Mouse (Mus musculus): ENCODE results near the gene Fcmr. TPM values are rescaled to one million over a fixed set of nuclear protein-coding genes. Genes with fewer than 3 reads are reported as not detected.

The Fcmr gene
- 0.04 TPM in 1 of 2 replicates, not detected in the other for polyA plus RNA-seq (2012)

DNA sequence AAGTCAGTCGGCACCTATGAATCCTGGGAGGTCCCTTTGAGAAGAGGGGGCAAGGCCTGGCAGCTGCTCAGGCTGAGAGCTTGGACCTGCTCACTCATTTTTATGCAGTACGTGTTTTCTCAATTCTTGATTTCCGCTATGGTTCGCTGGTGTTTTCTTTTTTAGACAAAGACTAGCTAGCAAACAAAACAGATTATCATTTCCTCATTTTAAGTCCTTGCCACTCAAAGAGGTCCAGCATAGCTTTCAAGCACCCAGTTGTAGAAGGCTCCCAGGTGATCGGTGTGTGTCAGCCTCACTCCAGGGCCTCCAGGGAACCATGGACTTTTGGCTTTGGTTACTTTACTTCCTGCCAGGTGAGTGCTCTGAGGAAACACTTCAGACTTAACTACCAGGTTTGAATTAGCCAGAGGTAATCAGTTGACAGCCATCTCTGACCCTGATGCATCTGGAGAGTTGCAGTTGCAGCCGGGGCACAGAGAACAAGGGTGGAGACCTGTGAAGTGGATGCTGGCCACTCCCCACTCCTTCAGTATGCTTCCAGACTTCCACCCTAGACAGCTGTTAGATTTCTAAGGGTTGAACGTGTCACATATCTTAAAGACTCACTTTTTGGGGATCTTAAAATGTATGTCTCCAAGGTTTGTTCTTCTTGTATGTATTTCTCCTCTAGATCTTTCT lies at the start of gene Fcmr:
Gene Fcmr (plus strand): TSS at position 129 of the 681 bp plus-strand sequence.
- TF ChIP-seq TAL1 (IDR thresholded peaks at IDR 0.05; ENCODE audit: low read length) (no peak), GATA1 (IDR thresholded peaks at IDR 0.05; ENCODE audit: low read length) (no peak)
- H3K27me3 ChIP-seq (ENCODE audit: control insufficient read depth), result no peaks in the 10 kb centered on the region
- no peaks in the 10 kb centered on the region for H3K9me3 ChIP-seq (ENCODE audit: control insufficient read depth, low read length)
- no peaks in the 10 kb centered on the region for H3K36me3 ChIP-seq (ENCODE audit: control insufficient read depth)
- no peaks in the 10 kb centered on the region for H3K4me1 ChIP-seq (ENCODE audit: control insufficient read depth)
- no peak within 1 kb of the TSS for H3K4me3 ChIP-seq (replicated peaks)

DNA sequence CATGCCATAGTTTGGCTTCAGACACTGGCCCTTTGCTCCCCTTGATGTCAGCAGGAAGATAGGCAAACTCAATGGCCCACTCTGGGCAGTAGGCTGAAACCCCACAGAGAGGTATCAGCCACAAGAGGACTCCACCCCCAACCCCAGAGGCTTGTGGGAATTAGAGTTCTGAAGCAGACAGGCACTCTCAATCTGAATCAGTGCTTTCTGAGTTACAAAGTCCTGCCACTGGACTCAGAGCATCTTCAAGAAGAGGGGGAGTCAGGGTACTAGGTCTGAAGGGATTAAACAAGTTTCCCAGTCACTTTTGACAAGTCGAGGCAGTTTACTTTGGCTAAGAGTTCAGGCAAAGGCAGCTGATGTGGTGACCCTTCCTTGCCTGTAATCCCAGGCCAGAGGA lies 45.7 kb upstream of the Fcmr start:
- TF ChIP-seq GATA1 (IDR thresholded peaks at IDR 0.05; ENCODE audit: low read length) (no peak), TAL1 (IDR thresholded peaks at IDR 0.05; ENCODE audit: low read length) (no peak)
- no peaks in the 10 kb centered on the region for H3K9me3 ChIP-seq (ENCODE audit: control insufficient read depth, low read length)
- no peaks in the 10 kb centered on the region for H3K27me3 ChIP-seq (ENCODE audit: control insufficient read depth)
- no peak overlapping the region for H3K4me3 ChIP-seq (replicated peaks)
- H3K36me3 ChIP-seq (ENCODE audit: control insufficient read depth), result no peaks in the 10 kb centered on the region
- no peaks in the 10 kb centered on the region for H3K4me1 ChIP-seq (ENCODE audit: control insufficient read depth)

DNA sequence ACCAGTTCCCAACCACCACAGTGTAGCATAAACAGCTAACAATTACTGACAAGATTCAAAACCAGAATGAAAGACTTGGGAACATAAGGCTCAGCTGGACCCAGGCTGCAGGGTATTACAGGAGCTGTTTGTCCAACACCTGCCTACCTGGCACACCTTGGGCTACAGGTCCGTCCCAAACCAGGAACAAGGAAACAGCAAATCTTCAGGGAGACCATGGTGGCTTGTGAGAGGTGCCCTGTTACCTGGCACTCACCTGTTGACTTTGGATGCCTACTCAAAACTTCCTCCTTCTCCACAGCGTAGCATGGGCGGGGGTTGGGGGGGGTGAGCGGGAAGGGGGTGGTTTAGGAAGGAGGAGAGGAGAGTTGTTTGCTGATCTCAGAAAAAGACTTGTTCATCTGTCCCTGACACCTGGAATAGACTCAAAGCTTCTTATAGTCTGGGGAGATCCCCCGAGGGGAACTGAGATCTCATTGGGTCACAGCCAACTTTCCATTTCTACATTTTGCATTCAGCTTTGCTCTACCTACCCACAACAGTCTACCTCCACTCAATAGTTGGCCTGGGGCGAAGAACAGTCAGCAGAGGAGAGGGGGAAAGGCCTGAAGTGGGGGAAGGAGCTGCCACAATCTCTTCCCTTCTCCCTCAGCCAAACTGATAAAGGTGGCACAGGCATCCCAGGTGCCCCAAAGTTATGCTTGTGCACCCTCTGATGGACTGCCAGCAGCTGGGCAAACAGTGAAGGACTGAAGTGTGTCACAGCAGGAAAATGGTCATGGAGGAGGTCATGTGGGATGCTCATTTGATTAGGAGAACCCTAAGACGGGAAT lies 44.9 kb upstream of the Fcmr start:
- Histone ChIP-seq H3K36me3 (ENCODE audit: control insufficient read depth) (no peaks in the 10 kb centered on the region), H3K4me1 (ENCODE audit: control insufficient read depth) (no peaks in the 10 kb centered on the region), H3K27me3 (ENCODE audit: control insufficient read depth) (no peaks in the 10 kb centered on the region), H3K9me3 (ENCODE audit: control insufficient read depth, low read length) (no peaks in the 10 kb centered on the region), H3K4me3 (replicated peaks) (no peak overlapping the region)
- TF ChIP-seq TAL1 (IDR thresholded peaks at IDR 0.05; ENCODE audit: low read length), result no peak
- TF ChIP-seq GATA1 (IDR thresholded peaks at IDR 0.05; ENCODE audit: low read length), result no peak

GRCm38 (mm10) chr1:130821149-130821471 lies 44.4 kb upstream of the Fcmr start:
- no peaks in the 10 kb centered on the region for H3K27me3 ChIP-seq (ENCODE audit: control insufficient read depth)
- TF ChIP-seq TAL1 (IDR thresholded peaks at IDR 0.05; ENCODE audit: low read length) (no peak), GATA1 (IDR thresholded peaks at IDR 0.05; ENCODE audit: low read length) (no peak)
- no peak overlapping the region for H3K4me3 ChIP-seq (replicated peaks)
- H3K36me3 ChIP-seq (ENCODE audit: control insufficient read depth), result no peaks in the 10 kb centered on the region
- no peaks in the 10 kb centered on the region for H3K9me3 ChIP-seq (ENCODE audit: control insufficient read depth, low read length)
- no peaks in the 10 kb centered on the region for H3K4me1 ChIP-seq (ENCODE audit: control insufficient read depth)

GRCm38 (mm10) chr1:130821911-130822625 lies 43.4 kb upstream of the Fcmr start:
- H3K4me1 ChIP-seq (ENCODE audit: control insufficient read depth), result no peaks in the 10 kb centered on the region
- TF ChIP-seq GATA1 (IDR thresholded peaks at IDR 0.05; ENCODE audit: low read length) (no peak), TAL1 (IDR thresholded peaks at IDR 0.05; ENCODE audit: low read length) (no peak)

GRCm38 (mm10) chr1:130826448-130826847 lies 39.0 kb upstream of the Fcmr start, which contains the start of gene Pigr:
TSS of gene Pigr (plus strand) at chr1:130826684.
- H3K27me3 ChIP-seq (ENCODE audit: control insufficient read depth), result no peaks in the 10 kb centered on the region
- peaks cover 2% of the 10 kb centered on the region for H3K4me1 ChIP-seq (ENCODE audit: control insufficient read depth)
- no peaks in the 10 kb centered on the region for H3K36me3 ChIP-seq (ENCODE audit: control insufficient read depth)
- H3K9me3 ChIP-seq (ENCODE audit: control insufficient read depth, low read length), result no peaks in the 10 kb centered on the region
- no peak for TF ChIP-seq TAL1 (IDR thresholded peaks at IDR 0.05; ENCODE audit: low read length)
- no peak for TF ChIP-seq GATA1 (IDR thresholded peaks at IDR 0.05; ENCODE audit: low read length)
- H3K4me3 ChIP-seq (replicated peaks), result no peak within 1 kb of the TSS

More at GRCm38 (mm10) chr1:130821911-130822625, 43.4 kb upstream of the Fcmr start:
- no peaks in the 10 kb centered on the region for H3K27me3 ChIP-seq (ENCODE audit: control insufficient read depth)
- no peaks in the 10 kb centered on the region for H3K36me3 ChIP-seq (ENCODE audit: control insufficient read depth)
- H3K4me3 ChIP-seq (replicated peaks), result no peak overlapping the region
- no peaks in the 10 kb centered on the region for H3K9me3 ChIP-seq (ENCODE audit: control insufficient read depth, low read length)

- H3K36me3 ChIP-seq (ENCODE audit: control insufficient read depth), result no peaks in the 10 kb centered on the region
- H3K4me3 ChIP-seq (replicated peaks), result no peak overlapping the region
- H3K27me3 ChIP-seq (ENCODE audit: control insufficient read depth), result no peaks in the 10 kb centered on the region
- TF ChIP-seq GATA1 (IDR thresholded peaks at IDR 0.05; ENCODE audit: low read length) (no peak), TAL1 (IDR thresholded peaks at IDR 0.05; ENCODE audit: low read length) (no peak)
- H3K4me1 ChIP-seq (ENCODE audit: control insufficient read depth), result peaks cover 2% of the 10 kb centered on the region
- H3K9me3 ChIP-seq (ENCODE audit: control insufficient read depth, low read length), result no peaks in the 10 kb centered on the region
These were observed 36.8 kb upstream of the Fcmr start for GRCm38 (mm10) chr1:130828656-130829055.

GRCm38 (mm10) chr1:130829906-130830830 lies 35.3 kb upstream of the Fcmr start:
- no peaks in the 10 kb centered on the region for H3K36me3 ChIP-seq (ENCODE audit: control insufficient read depth)
- H3K4me3 ChIP-seq (replicated peaks), result no peak overlapping the region
- TF ChIP-seq TAL1 (IDR thresholded peaks at IDR 0.05; ENCODE audit: low read length) (no peak), GATA1 (IDR thresholded peaks at IDR 0.05; ENCODE audit: low read length) (no peak)
- no peaks in the 10 kb centered on the region for H3K9me3 ChIP-seq (ENCODE audit: control insufficient read depth, low read length)
- peaks cover 2% of the 10 kb centered on the region for H3K4me1 ChIP-seq (ENCODE audit: control insufficient read depth)
- no peaks in the 10 kb centered on the region for H3K27me3 ChIP-seq (ENCODE audit: control insufficient read depth)

Data from erythroblast, embryonic 14.5 days (primary cell).